Mouse (Mus musculus) hindbrain, embryonic 14.5 days (tissue): Measurements from ENCODE around the gene Dlec1. TPM values are rescaled to one million over a fixed set of nuclear protein-coding genes. Genes with fewer than 3 reads are reported as not detected.

Source experiments
- ATAC-seq: fragments of 200-750 bp; cut with Nextera tagmentation; 2 replicates; pipeline ENCODE4 v1.8.0; 2017; ENCODE audit warnings: moderate number of reproducible peaks, mild to moderate bottlenecking, moderate TSS enrichment, moderate library complexity; ENCODE audit not compliant: low FRiP score
- DNase-seq: peaks from one replicate; pipeline ENCODE4 v3.0.0-alpha.2; 2015; ENCODE audit warnings: low spot score
- H3K27ac ChIP-seq: fragments of 300-500 bp; sonication (generic); 2 replicates; pipeline ENCODE4 v1.5.1; 2014; ENCODE audit warnings: mild to moderate bottlenecking, moderate library complexity
- H3K27me3 ChIP-seq: fragments of 300-500 bp; sonication (generic); 2 replicates; pipeline ENCODE4 v1.6.1; 2014; ENCODE audit warnings: mild to moderate bottlenecking, low read length, mixed read lengths; ENCODE audit not compliant: control insufficient read depth, insufficient read depth
- H3K36me3 ChIP-seq: fragments of 300-500 bp; sonication (generic); replicated peaks from 2 replicates; pipeline ENCODE4 v1.6.1; 2014; ENCODE audit not compliant: control insufficient read depth, insufficient read depth
- H3K4me1 ChIP-seq: fragments of 300-500 bp; sonication (generic); replicated peaks from 2 replicates; pipeline ENCODE4 v1.6.1; 2014; ENCODE audit warnings: antibody characterized with exemption, low read length, mixed read lengths; ENCODE audit not compliant: control insufficient read depth, insufficient read depth
- H3K4me2 ChIP-seq: fragments of 300-500 bp; sonication (generic); replicated peaks from 2 replicates; pipeline ENCODE4 v1.6.1; 2014; ENCODE audit warnings: mild to moderate bottlenecking, moderate library complexity
- H3K4me3 ChIP-seq: fragments of 300-500 bp; sonication (generic); replicated peaks from 2 replicates; pipeline ENCODE4 v1.5.1; 2014; ENCODE audit warnings: mild to moderate bottlenecking, low read length
- H3K9ac ChIP-seq: fragments of 300-500 bp; sonication (generic); 2 replicates; pipeline ENCODE4 v1.6.1; 2014
- H3K9me3 ChIP-seq: fragments of 300-500 bp; sonication (generic); 2 replicates; pipeline ENCODE4 v1.6.1; 2016; ENCODE audit warnings: low read length; ENCODE audit not compliant: control insufficient read depth
- WGBS: fragments of 180-500 bp; shearing (Covaris S2); extraction: QIAGEN DNeasy Blood & Tissue Kit; methylation state at CpG from one replicate; pipeline ENCODE4 v1.1.7; 2014; 5-methylcytosine and 5-hydroxymethylcytosine counted together
- polyA plus RNA-seq: library from polyadenylated mRNA; unstranded; fragments of >200 nt; fragmentation: Nextera tagmentation; extraction: Ambion mirVana; gene quantifications from 2 replicates; pipeline ENCODE4 v1.2.1, GENCODE M21; 2014

Gene Dlec1
- polyA plus RNA-seq, 1 experiment from 2014 or later = 1.7 TPM

- Histone ChIP-seq H3K4me1 (peaks cover 23% of the 10 kb centered on the region), H3K4me2 (no peak overlapping the region), H3K36me3 (no peaks in the 10 kb centered on the region), H3K27ac (no peak overlapping the region), H3K4me3 (no peak overlapping the region), H3K9ac (no peak overlapping the region), H3K27me3 (peaks cover 7% of the 10 kb centered on the region; the same call in 1 of the 2 replicates), H3K9me3 (no peaks in the 10 kb centered on the region)
- WGBS = 90% methylated on average over 5 of the region's 5 CpGs
- no peak for ATAC-seq
- DNase-seq = no peak
These were observed 15.0 kb upstream of the Dlec1 start for GRCm38 (mm10) chr9:119087309-119087708.

- H3K9ac ChIP-seq = no peak overlapping the region
- H3K27ac ChIP-seq = no peak overlapping the region
- peak; percentile 42 for ATAC-seq
- H3K4me3 ChIP-seq = peak overlapping the region; percentile 15; the same call in 1 of the 2 replicates
- peaks cover 7% of the 10 kb centered on the region; the same call in 1 of the 2 replicates for H3K27me3 ChIP-seq
- WGBS = 2% methylated on average over 24 of the region's 24 CpGs
- peaks cover 26% of the 10 kb centered on the region for H3K4me1 ChIP-seq
- peak; percentile 55 for DNase-seq
- no peaks in the 10 kb centered on the region for H3K9me3 ChIP-seq
- no peaks in the 10 kb centered on the region for H3K36me3 ChIP-seq
- peak overlapping the region; percentile 39 for H3K4me2 ChIP-seq
These were observed 14.0 kb upstream of the Dlec1 start for GRCm38 (mm10) chr9:119088148-119088801.

GRCm38 (mm10) chr9:119089437-119089836, 12.8 kb upstream of the Dlec1 start:
- H3K9me3 ChIP-seq = no peaks in the 10 kb centered on the region
- no peak overlapping the region for H3K4me2 ChIP-seq
- peaks cover 34% of the 10 kb centered on the region for H3K4me1 ChIP-seq
- no peak for ATAC-seq
- WGBS = 43% methylated on average over 7 of the region's 7 CpGs
- H3K27ac ChIP-seq = no peak overlapping the region
- no peak overlapping the region for H3K9ac ChIP-seq
- H3K27me3 ChIP-seq = peaks cover 7% of the 10 kb centered on the region; the same call in 1 of the 2 replicates
- no peak overlapping the region for H3K4me3 ChIP-seq
- DNase-seq = no peak
- H3K36me3 ChIP-seq = no peaks in the 10 kb centered on the region

GRCm38 (mm10) chr9:119090462-119090861, 11.8 kb upstream of the Dlec1 start:
- Histone ChIP-seq H3K9ac (no peak overlapping the region), H3K4me1 (peaks cover 41% of the 10 kb centered on the region), H3K27ac (no peak overlapping the region), H3K27me3 (peaks cover 14% of the 10 kb centered on the region; the same call in 1 of the 2 replicates), H3K36me3 (no peaks in the 10 kb centered on the region), H3K9me3 (no peaks in the 10 kb centered on the region), H3K4me2 (no peak overlapping the region), H3K4me3 (no peak overlapping the region)
- 94% methylated on average over 5 of the region's 5 CpGs for WGBS
- DNase-seq (no peak), ATAC-seq (no peak)

GRCm38 (mm10) chr9:119091581-119092310, 10.5 kb upstream of the Dlec1 start:
- Histone ChIP-seq H3K27ac (no peak overlapping the region), H3K4me3 (peak overlapping the region; percentile 49), H3K4me2 (peak overlapping the region; percentile 64), H3K9ac (peak overlapping the region; percentile 63), H3K27me3 (peaks cover 16% of the 10 kb centered on the region; the same call in 1 of the 2 replicates), H3K9me3 (no peaks in the 10 kb centered on the region), H3K36me3 (no peaks in the 10 kb centered on the region), H3K4me1 (peaks cover 41% of the 10 kb centered on the region)
- WGBS = 61% methylated on average over 12 of the region's 12 CpGs
- ATAC-seq (peak; percentile 8; the same call in 1 of the 2 replicates), DNase-seq (no peak)

GRCm38 (mm10) chr9:119092473-119093418, 9.5 kb upstream of the Dlec1 start:
- peak overlapping the region; percentile 49 for H3K4me3 ChIP-seq
- H3K27ac ChIP-seq = no peak overlapping the region
- ATAC-seq (no peak), DNase-seq (no peak)
- 3% methylated on average over 45 of the region's 45 CpGs for WGBS
- H3K9ac ChIP-seq = peak overlapping the region; percentile 63
- peaks cover 41% of the 10 kb centered on the region for H3K4me1 ChIP-seq
- peak overlapping the region; percentile 64 for H3K4me2 ChIP-seq
- peaks cover 16% of the 10 kb centered on the region; the same call in 1 of the 2 replicates for H3K27me3 ChIP-seq
- no peaks in the 10 kb centered on the region for H3K9me3 ChIP-seq
- no peaks in the 10 kb centered on the region for H3K36me3 ChIP-seq

GRCm38 (mm10) chr9:119093419-119094295, 8.6 kb upstream of the Dlec1 start, which contains the start of gene Plcd1:
TSS of gene Plcd1 (minus strand) at chr9:119093502.
- H3K36me3 ChIP-seq = no peaks in the 10 kb centered on the region

GRCm38 (mm10) chr9:119094462-119095109, 7.7 kb upstream of the Dlec1 start:
- Histone ChIP-seq H3K4me2 (no peak overlapping the region), H3K36me3 (no peaks in the 10 kb centered on the region), H3K27ac (0 out of 2 replicates have a peak overlapping the region, but pooled peaks have one; percentile 61), H3K4me3 (no peak overlapping the region), H3K9ac (no peak overlapping the region), H3K4me1 (peaks cover 30% of the 10 kb centered on the region), H3K27me3 (peaks cover 16% of the 10 kb centered on the region; the same call in 1 of the 2 replicates), H3K9me3 (no peaks in the 10 kb centered on the region)
- no peak for ATAC-seq
- WGBS = 55% methylated on average over 13 of the region's 13 CpGs
- peak; percentile 32 for DNase-seq

More at GRCm38 (mm10) chr9:119093419-119094295, 8.6 kb upstream of the Dlec1 start, which contains the start of gene Plcd1:
- Histone ChIP-seq H3K4me3 (peak within 1 kb of the TSS; percentile 49), H3K27ac (peak within 1 kb of the TSS; percentile 61; the same call in 1 of the 2 replicates), H3K4me1 (peaks cover 31% of the 10 kb centered on the region), H3K9me3 (no peaks in the 10 kb centered on the region), H3K4me2 (peak within 1 kb of the TSS; percentile 64), H3K27me3 (peaks cover 16% of the 10 kb centered on the region; the same call in 1 of the 2 replicates), H3K9ac (peak within 1 kb of the TSS; percentile 63)
- 12% methylated on average over 44 of the region's 45 CpGs for WGBS
- DNase-seq (peak; percentile 64), ATAC-seq (peak; percentile 85)
